Mouse (Mus musculus): Measurements from ENCODE around the gene Bckdha.

DNA sequence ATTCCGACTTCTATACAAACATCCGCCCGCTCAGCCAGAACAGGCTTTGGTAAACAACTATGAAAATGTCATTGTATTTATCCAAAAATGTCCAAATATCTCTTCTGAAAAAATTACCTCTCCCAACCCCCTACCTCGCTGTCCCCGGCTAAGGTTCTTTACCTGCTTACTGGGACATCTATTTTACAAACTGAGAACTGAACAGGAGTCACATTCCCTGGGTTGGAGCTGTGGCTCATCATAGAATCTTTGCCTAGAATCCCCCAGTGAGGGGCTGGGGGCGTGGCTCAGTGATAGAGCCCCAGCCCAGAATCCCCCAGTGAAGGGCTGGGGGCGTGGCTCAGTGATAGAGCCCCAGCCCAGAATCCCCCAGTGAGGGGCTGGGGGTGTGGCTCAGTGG, 47.3 kb downstream of the Bckdha start:
- TF ChIP-seq CTCF (conservative IDR thresholded peaks at IDR 0.05; ENCODE audit: low read length) (no peak), POU5F1 (IDR thresholded peaks at IDR 0.05; ENCODE audit: borderline replicate concordance, low read length) (no peak), NANOG (IDR thresholded peaks at IDR 0.05; ENCODE audit: borderline replicate concordance, low read length) (no peak)

Data from E14TG2a.4 (cell line).